Mouse (Mus musculus): ENCODE measurements around the gene Alas2. TPM values are rescaled to one million over a fixed set of nuclear protein-coding genes. Genes with fewer than 3 reads are reported as not detected.

Gene Alas2
- polyA plus RNA-seq, 1 experiment = 14.5 TPM

Other genes starting within 250 kb of the Alas2 start
- 8.1 and 9.3 TPM in 2 replicates for gene Tmem29, start 88.2 kb upstream of the Alas2 start, polyA plus RNA-seq (2012; rRNA removed)
- 32.4 and 43.8 TPM in 2 replicates for gene Pfkfb1, start 40.9 kb downstream of the Alas2 start, polyA plus RNA-seq (2012; rRNA removed)
- gene Apex2, start 42.5 kb downstream of the Alas2 start, polyA plus RNA-seq (2012; rRNA removed) = 9.7 and 14.3 TPM in 2 replicates
- gene Tro, start 110.2 kb downstream of the Alas2 start, polyA plus RNA-seq (2012; rRNA removed) = 1.6 and 2.0 TPM in 2 replicates